Comparison of ENCODE assay signal across 17 mouse cellular contexts in genomic region chr3:102842386-102842785, GRCm38 (mm10). TPM values are rescaled to one million over a fixed set of nuclear protein-coding genes. Genes with fewer than 3 reads are reported as not detected.
DNase-seq lines count a peak whose midpoint lies in the region; ATAC-seq and TF ChIP-seq lines count a peak whose summit lies in the region.
"Had no signal": no experiment of that assay in that cellular context is flagged by ENCODE, and none has a peak within 500 bp of the region (broad histone marks: within the 10 kb centered on the region; RNA-seq: fewer than 3 reads in every experiment).

No protein-coding gene starts in this region.

- no peaks in the 10 kb centered on the region for H3K27me3 ChIP-seq in kidney, postnatal 0 days (ENCODE audit: insufficient read depth, low read length)
- H3K27me3 ChIP-seq: hindbrain, embryonic 13.5 days; limb, embryonic 12.5 days; lung, embryonic 15.5 days; neural tube, embryonic 12.5 days had no signal

- no peak overlapping the region for H3K9ac ChIP-seq in kidney, postnatal 0 days (ENCODE audit: low read depth, low read length)
- H3K9ac ChIP-seq: hindbrain, embryonic 13.5 days; limb, embryonic 12.5 days; lung, embryonic 15.5 days; neural tube, embryonic 12.5 days had no signal

- no peak overlapping the region for H3K27ac ChIP-seq in kidney, postnatal 0 days
- H3K27ac ChIP-seq: hindbrain, embryonic 13.5 days; limb, embryonic 12.5 days; lung, embryonic 15.5 days; neural tube, embryonic 12.5 days had no signal

- no peaks in the 10 kb centered on the region for H3K36me3 ChIP-seq in kidney, postnatal 0 days (ENCODE audit: insufficient read depth, low read length)
- H3K36me3 ChIP-seq: hindbrain, embryonic 13.5 days; limb, embryonic 12.5 days; lung, embryonic 15.5 days; neural tube, embryonic 12.5 days had no signal

- no peak overlapping the region for H3K4me2 ChIP-seq in kidney, postnatal 0 days (ENCODE audit: low read length)
- H3K4me2 ChIP-seq: hindbrain, embryonic 13.5 days; limb, embryonic 12.5 days; lung, embryonic 15.5 days; neural tube, embryonic 12.5 days had no signal

- no peak overlapping the region for H3K4me3 ChIP-seq in kidney, postnatal 0 days (replicated peaks; ENCODE audit: low read depth, low read length)
- H3K4me3 ChIP-seq: hindbrain, embryonic 13.5 days; limb, embryonic 12.5 days; lung, embryonic 15.5 days; neural tube, embryonic 12.5 days had no signal

- 34% methylated on average over 1 of the region's 1 CpGs for WGBS in kidney, postnatal 0 days

- H3K9me3 ChIP-seq in kidney, postnatal 0 days (replicated peaks; ENCODE audit: low read length): no peaks in the 10 kb centered on the region
- H3K9me3 ChIP-seq: hindbrain, embryonic 13.5 days; limb, embryonic 12.5 days; lung, embryonic 15.5 days; neural tube, embryonic 12.5 days had no signal

- no peak for ATAC-seq in kidney, postnatal 0 days (replicated peaks; ENCODE audit: low FRiP score, low read depth)

- DNase-seq in cerebellum, postnatal 14 days: peak; percentile 9 to 12
- no peak for DNase-seq in cerebellum, adult 11 months
- peak; percentile 11 for DNase-seq in kidney, postnatal 0 days (ENCODE audit: low spot score)
- no peak for DNase-seq in kidney, postnatal 14 days
- peak; percentile 3 for DNase-seq in retina, embryonic 14.5 days (ENCODE audit: low spot score)
- DNase-seq in retina, postnatal 1 day: no peak
- no peak for DNase-seq in urinary bladder, postnatal 25 days (ENCODE audit: low spot score)
- no peak for DNase-seq in thymus, postnatal 14 days
- DNase-seq: adrenal gland, postnatal 25 days; kidney, adult 8-10 months; right cerebral cortex, postnatal 4 days; thymus, adult 18-20 months had no signal

- TF ChIP-seq CTCF in kidney, postnatal 0 days (IDR thresholded peaks at IDR 0.05; ENCODE audit: low read depth): peak; percentile 47

- no peaks in the 10 kb centered on the region for H3K4me1 ChIP-seq in kidney, postnatal 0 days (replicated peaks; ENCODE audit: insufficient read depth, low read length)
- H3K4me1 ChIP-seq: hindbrain, embryonic 13.5 days; limb, embryonic 12.5 days; lung, embryonic 15.5 days; neural tube, embryonic 12.5 days had no signal

RNA-seq across cellular contexts. Expression of gene Tshb, which starts 59.9 kb away (rescaled TPM):
- polyA plus RNA-seq in kidney, postnatal 0 days (2015; fragmentation: Nextera tagmentation; extraction: Ambion mirVana): 0.10 and 0.18 TPM in 2 replicates
- polyA plus RNA-seq: large intestine, adult 2 months had no signal

Comparison
In these comparisons a context has a peak if more than half of its experiments do, and no peak if none do; other contexts are left out.
1. DNase-seq: peak in cerebellum, postnatal 14 days (2 of 2), kidney, postnatal 0 days (single experiment) and retina, embryonic 14.5 days (single experiment); none in cerebellum, adult 11 months (single experiment), kidney, postnatal 14 days (single experiment), retina, postnatal 1 day (single experiment), urinary bladder, postnatal 25 days (single experiment) and thymus, postnatal 14 days (single experiment).